Mouse (Mus musculus) ovary, adult 2 months (tissue): Measurements from ENCODE around the gene Klc1. TPM values are rescaled to one million over a fixed set of nuclear protein-coding genes. Genes with fewer than 3 reads are reported as not detected.

ENCODE experiments used
- polyA plus RNA-seq: library from polyadenylated mRNA; depleted of rRNA; stranded (reverse); fragments of >200 nt; gene quantifications from 2 replicates; pipeline ENCODE4 v1.2.3, GENCODE M21; 2012; rRNA removed

Gene Klc1
- polyA plus RNA-seq = 96.8 and 108 TPM in 2 replicates

DNA sequence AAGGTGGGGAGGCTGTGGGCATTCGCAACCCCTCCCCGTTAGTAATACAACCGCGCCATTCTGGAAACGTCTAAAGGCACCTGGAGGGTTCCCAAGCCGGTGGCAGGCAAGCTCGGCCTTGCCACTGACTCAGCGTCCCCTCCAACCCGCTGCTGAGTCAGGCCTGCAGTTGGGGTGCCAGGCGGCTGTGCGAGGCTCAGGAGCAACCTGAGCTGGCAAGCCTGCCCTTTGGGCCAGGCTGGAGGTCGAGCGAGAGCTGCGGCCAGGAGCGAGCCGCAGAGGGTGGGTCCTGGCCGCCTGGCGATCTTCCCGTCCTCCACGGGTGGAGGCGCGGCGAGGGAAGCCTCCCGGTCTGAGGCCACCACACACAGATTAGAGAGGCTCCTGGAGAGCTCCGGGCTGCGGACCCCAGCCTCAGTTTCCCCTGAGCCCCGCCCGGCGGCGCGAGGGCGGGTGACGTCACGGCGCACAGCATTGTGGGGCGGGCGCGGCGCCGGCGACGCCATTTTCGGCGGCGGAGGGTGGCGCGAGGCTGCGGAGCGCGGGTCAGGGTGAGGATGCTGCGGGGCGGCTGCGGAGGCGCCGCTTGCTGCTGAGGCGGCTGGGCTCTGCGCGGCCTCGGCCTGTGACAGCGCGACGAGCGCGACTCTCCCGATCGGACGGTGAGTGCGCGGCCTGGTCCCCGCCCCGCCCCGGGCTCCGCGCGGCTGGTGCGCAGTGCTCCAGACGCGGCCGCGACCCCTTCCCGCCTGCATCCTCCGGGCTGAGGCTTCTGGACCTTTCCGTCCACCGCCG is at the start of gene Klc1:
Gene Klc1, plus strand, starts transcription at position 469 of the 795 bp plus-strand sequence.

DNA sequence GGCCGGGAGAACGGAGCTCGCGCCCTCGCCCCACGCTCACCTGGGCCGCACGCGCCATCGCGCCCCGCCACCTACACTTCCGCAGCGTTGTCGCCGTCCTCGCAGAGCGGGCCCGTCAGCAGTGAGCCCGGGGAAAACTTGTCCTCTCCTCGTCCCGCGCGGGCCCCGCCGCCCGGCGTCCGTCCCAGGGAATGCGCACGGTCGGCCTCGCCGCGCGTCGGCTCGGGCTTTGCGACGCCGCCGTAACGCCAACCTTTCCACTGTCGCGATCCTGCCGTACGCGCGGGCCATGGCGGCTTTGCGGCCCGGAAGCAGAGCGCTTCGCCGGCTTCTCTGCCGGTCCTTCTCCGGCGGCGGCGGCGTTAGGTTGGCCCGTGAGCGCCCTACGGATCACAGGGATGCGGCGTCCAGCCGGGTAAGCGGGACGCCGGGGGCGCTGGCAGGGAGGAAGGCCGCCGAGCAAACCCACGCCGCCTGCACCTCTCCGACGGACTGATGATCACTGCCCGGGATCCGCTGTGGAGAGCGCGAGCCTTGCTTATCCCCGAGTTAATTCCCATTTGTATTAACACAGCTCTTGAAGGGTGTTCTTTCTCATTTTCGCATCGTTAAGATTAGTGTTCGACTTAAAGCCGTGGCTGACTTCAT is 45.5 kb upstream of the Klc1 start, which contains the start of the genes Bag5 and Apopt1:
Gene Bag5, minus strand, starts transcription at position 254 of the 648 bp plus-strand sequence.
Gene Apopt1, plus strand, starts transcription at position 258 of the 648 bp plus-strand sequence.

GRCm38 (mm10) chr12:111813766-111814617 is 55.3 kb downstream of the Klc1 start, which contains the start of the genes Xrcc3 and Zfyve21:
Gene Xrcc3 (minus strand): TSS chr12:111813873.
Gene Zfyve21 (plus strand): TSS chr12:111814170.

Other genes with a start within 250 kb of the Klc1 start
- gene Eif5, start 220.8 kb upstream of the Klc1 start, polyA plus RNA-seq = 68.4 and 144 TPM in 2 replicates
- 37.1 and 48.7 TPM in 2 replicates for gene Mark3, start 184.3 kb upstream of the Klc1 start, polyA plus RNA-seq
- gene Ckb, start 86.5 kb upstream of the Klc1 start, polyA plus RNA-seq = 1,083 and 1,365 TPM in 2 replicates
- 85.7 and 90.1 TPM in 2 replicates for gene Trmt61a, start 80.7 kb upstream of the Klc1 start, polyA plus RNA-seq
- gene Bag5, start 45.6 kb upstream of the Klc1 start, polyA plus RNA-seq = 17.5 and 20.0 TPM in 2 replicates
- gene Apopt1, start 45.6 kb upstream of the Klc1 start, polyA plus RNA-seq = 30.4 and 52.7 TPM in 2 replicates
- 14.1 and 20.7 TPM in 2 replicates for gene Xrcc3, start 55.0 kb downstream of the Klc1 start, polyA plus RNA-seq
- gene Zfyve21, start 55.3 kb downstream of the Klc1 start, polyA plus RNA-seq = 151 and 154 TPM in 2 replicates
- 16.1 and 17.6 TPM in 2 replicates for gene Ppp1r13b, start 149.3 kb downstream of the Klc1 start, polyA plus RNA-seq
- gene Atp5mpl, start 208.1 kb downstream of the Klc1 start, polyA plus RNA-seq = 5.8 and 18.0 TPM in 2 replicates
- 0.23 and 0.55 TPM in 2 replicates for gene Tdrd9, start 212.7 kb downstream of the Klc1 start, polyA plus RNA-seq
- not detected in 2 replicates for gene Rd3l, start 222.5 kb downstream of the Klc1 start, polyA plus RNA-seq